Mouse (Mus musculus) ovary, adult 10 weeks (tissue): ENCODE measurements around the gene Gm11361. TPM values are rescaled to one million over a fixed set of nuclear protein-coding genes. Genes with fewer than 3 reads are reported as not detected.

Experiments
- polyA plus RNA-seq: library from polyadenylated mRNA; stranded (reverse); fragments of 350-450 nt; fragmentation: Illumina TruSeq; extraction: RNeasy Lipid Tissue Mini Kit (QIAGEN cat#74804); gene quantifications from one replicate; pipeline ENCODE4 v1.2.3, GENCODE M21; 2014

The Gm11361 gene
- not detected for polyA plus RNA-seq

DNA sequence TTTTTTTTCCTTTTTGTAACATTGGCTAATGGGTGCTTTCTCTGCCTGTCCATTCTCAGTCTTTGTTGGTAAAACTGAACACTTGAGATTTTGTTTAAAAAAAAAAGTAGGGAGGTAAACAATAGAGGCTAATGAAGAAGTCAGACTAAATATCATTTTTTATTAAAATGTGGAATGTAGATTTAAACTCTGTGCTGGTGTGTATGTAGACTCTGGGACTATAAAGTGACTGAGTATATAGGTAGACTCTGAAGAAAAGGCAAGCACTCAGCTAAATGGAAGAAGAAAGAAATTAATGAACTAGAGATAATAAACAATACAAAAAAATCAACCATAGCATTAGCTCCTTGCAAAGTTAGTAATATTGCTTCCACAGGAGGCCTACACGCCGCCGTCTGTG is at the start of gene Gm11361:
Gm11361 (plus strand) TSS at position 301 of the 400 bp plus-strand sequence.

Other genes starting within 250 kb of the Gm11361 start
- gene Prl4a1, start 241.3 kb upstream of the Gm11361 start, polyA plus RNA-seq = not detected
- gene Prl5a1, start 115.0 kb upstream of the Gm11361 start, polyA plus RNA-seq = not detected